Mouse (Mus musculus) ES-E14 (cell line): ENCODE data around the gene Prpf19. TPM values are rescaled to one million over a fixed set of nuclear protein-coding genes. Genes with fewer than 3 reads are reported as not detected.

Experiments
- DNase-seq: peaks from one replicate; pipeline ENCODE4 v3.0.0-alpha.2; 2013; ENCODE audit warnings: low read depth, low spot score
- H3K27ac ChIP-seq: 2 replicates; pipeline ENCODE4 v1.5.1; 2012; ENCODE audit warnings: low read depth, mild to moderate bottlenecking, low read length, moderate library complexity, mixed read lengths; ENCODE audit not compliant: poor library complexity, insufficient read depth, severe bottlenecking
- H3K36me3 ChIP-seq: 2 replicates; pipeline ENCODE4 v1.6.1; 2012; ENCODE audit warnings: mild to moderate bottlenecking, low read length, moderate library complexity, mixed read lengths; ENCODE audit not compliant: control insufficient read depth, poor library complexity, insufficient read depth, severe bottlenecking
- H3K4me1 ChIP-seq, 2 experiments: fragments of 150-350 bp in 1 of 2; sonication (generic) in 1 of 2; 2 replicates each; pipeline ENCODE4 v1.6.1; 2012; ENCODE audit warnings: low read length in 2 of 2, mild to moderate bottlenecking in 1 of 2, mixed read lengths in 1 of 2; ENCODE audit not compliant: control insufficient read depth in 2 of 2, insufficient read depth in 2 of 2, poor library complexity in 1 of 2
- H3K4me3 ChIP-seq, 2 experiments: fragments of 150-350 bp in 1 of 2; sonication (generic) in 1 of 2; 2 replicates each; pipeline ENCODE4 v1.5.1; 2012; ENCODE audit warnings: low read length in 2 of 2, low read depth in 1 of 2, mild to moderate bottlenecking in 1 of 2, mixed read lengths in 1 of 2; ENCODE audit not compliant: insufficient read depth in 1 of 2, poor library complexity in 1 of 2, severe bottlenecking in 1 of 2
- H3K9ac ChIP-seq: 2 replicates; pipeline ENCODE4 v1.6.1; 2012; ENCODE audit warnings: low read depth, mild to moderate bottlenecking, low read length, mixed read lengths; ENCODE audit not compliant: poor library complexity, insufficient read depth, severe bottlenecking
- H3K9me3 ChIP-seq: fragments of 150-350 bp; sonication (generic); 2 replicates; pipeline ENCODE4 v1.6.1; 2012; ENCODE audit warnings: low read depth, mild to moderate bottlenecking, low read length; ENCODE audit not compliant: control insufficient read depth, insufficient read depth
- CHD2 ChIP-seq: IDR thresholded peaks from 2 replicates; pipeline ENCODE4 v1.6.1; 2014; ENCODE audit warnings: mild to moderate bottlenecking, low read depth, low read length, inconsistent platforms
- HCFC1 ChIP-seq: IDR thresholded peaks from 2 replicates; pipeline ENCODE4 v1.6.1; 2012; ENCODE audit warnings: low read length, inconsistent platforms, borderline replicate concordance; ENCODE audit not compliant: insufficient read depth
- MAFK ChIP-seq: IDR thresholded peaks from 2 replicates; pipeline ENCODE4 v1.6.1; 2014; ENCODE audit warnings: mild to moderate bottlenecking, low read depth, low read length, inconsistent platforms; ENCODE audit not compliant: insufficient read depth
- ZC3H11A ChIP-seq: IDR thresholded peaks from 2 replicates; pipeline ENCODE4 v1.6.1; 2012; ENCODE audit warnings: low read depth, mild to moderate bottlenecking, inconsistent platforms, low read length, borderline replicate concordance
- ZNF384 ChIP-seq: IDR thresholded peaks from 2 replicates; pipeline ENCODE4 v1.6.1; 2012; ENCODE audit warnings: low read depth, low read length, inconsistent platforms
- in situ Hi-C, 2 experiments: fragments of 600-800 bp; cut with MboI; formaldehyde crosslinking; loops; one replicate each; pipeline ENCODE4 v1.15.1; 2025; ENCODE audit warnings: low sequenced_read_pairs in 2 of 2, inconsistent platforms in 1 of 2; ENCODE audit not compliant: unreplicated experiment in 2 of 2
- total RNA-seq: library from RNA; depleted of rRNA; stranded (reverse); fragments of 300-350 nt; gene quantifications from 2 replicates; pipeline ENCODE4 v1.2.3, GENCODE M21; 2012

The Prpf19 gene
- total RNA-seq, 1 experiment: 146 TPM

DNA sequence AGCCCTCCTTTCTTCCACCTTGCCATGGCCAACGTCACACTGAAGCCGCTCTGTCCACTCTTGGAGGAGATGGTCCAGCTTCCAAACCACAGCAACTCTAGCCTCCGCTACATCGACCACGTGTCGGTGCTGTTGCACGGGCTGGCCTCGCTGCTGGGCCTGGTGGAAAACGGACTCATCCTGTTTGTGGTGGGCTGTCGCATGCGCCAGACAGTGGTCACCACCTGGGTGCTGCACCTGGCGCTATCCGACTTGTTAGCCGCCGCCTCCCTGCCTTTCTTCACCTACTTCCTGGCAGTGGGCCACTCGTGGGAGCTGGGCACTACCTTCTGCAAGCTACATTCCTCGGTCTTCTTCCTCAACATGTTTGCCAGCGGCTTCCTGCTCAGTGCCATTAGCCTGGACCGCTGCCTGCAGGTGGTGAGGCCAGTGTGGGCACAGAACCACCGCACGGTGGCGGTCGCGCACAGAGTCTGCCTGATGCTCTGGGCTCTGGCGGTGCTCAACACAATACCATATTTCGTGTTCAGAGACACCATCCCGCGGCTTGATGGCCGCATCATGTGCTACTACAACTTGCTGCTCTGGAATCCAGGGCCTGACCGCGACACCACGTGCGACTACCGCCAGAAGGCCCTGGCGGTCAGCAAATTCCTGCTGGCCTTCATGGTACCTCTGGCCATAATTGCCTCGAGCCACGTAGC lies 45.2 kb downstream of the Prpf19 start:
- DNase-seq: peak; percentile 62
- in situ Hi-C loops: no loop called here
- peak overlapping the region; percentile 48 to 59 for H3K4me3 ChIP-seq
- no peak for TF ChIP-seq ZC3H11A
- TF ChIP-seq MAFK: no peak
- no peak for TF ChIP-seq ZNF384
- TF ChIP-seq HCFC1: no peak
- TF ChIP-seq CHD2: no peak
- H3K9me3 ChIP-seq: no peaks in the 10 kb centered on the region
- peak overlapping the region; percentile 67 for H3K9ac ChIP-seq
- peaks cover 2 to 10% of the 10 kb centered on the region in 2 experiments; a peak in 2 of 4 replicates for H3K4me1 ChIP-seq
- peak overlapping the region; percentile 3; the same call in 1 of the 2 replicates for H3K27ac ChIP-seq
- H3K36me3 ChIP-seq: peaks cover 35% of the 10 kb centered on the region

DNA sequence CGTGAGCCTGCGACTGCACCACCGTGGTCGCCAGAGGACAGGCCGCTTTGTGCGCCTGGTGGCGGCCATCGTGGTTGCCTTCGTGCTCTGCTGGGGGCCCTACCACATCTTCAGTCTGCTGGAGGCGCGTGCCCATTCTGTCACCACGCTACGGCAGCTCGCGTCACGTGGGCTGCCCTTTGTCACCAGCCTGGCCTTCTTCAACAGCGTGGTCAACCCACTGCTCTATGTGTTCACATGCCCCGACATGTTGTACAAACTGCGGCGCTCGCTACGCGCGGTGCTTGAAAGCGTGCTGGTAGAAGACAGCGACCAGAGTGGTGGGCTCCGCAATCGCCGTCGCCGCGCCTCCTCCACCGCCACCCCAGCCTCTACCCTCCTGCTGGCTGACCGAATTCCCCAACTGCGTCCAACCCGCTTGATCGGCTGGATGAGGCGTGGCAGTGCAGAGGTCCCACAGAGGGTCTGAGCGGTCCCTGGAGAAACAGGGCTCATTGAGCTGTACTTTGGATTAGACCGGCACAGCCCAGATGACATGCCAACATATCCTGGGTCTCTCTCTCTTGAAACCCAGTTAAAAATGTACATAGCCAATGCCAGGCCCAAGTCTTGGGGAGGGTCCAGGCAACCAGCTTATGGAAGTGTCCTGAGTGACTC lies 45.9 kb downstream of the Prpf19 start:
- H3K27ac ChIP-seq: peak overlapping the region; percentile 3; the same call in 1 of the 2 replicates
- no peaks in the 10 kb centered on the region for H3K9me3 ChIP-seq
- peaks cover 2 to 10% of the 10 kb centered on the region in 2 experiments; a peak in 2 of 4 replicates for H3K4me1 ChIP-seq
- no peak for TF ChIP-seq MAFK
- 0 out of 2 replicates have a peak, but pooled peaks have one; percentile 30 for TF ChIP-seq CHD2
- no peak for DNase-seq
- in situ Hi-C loops: no loop called here
- peak overlapping the region; percentile 47 to 59 for H3K4me3 ChIP-seq
- H3K36me3 ChIP-seq: peaks cover 35% of the 10 kb centered on the region
- peak overlapping the region; percentile 67 for H3K9ac ChIP-seq

DNA sequence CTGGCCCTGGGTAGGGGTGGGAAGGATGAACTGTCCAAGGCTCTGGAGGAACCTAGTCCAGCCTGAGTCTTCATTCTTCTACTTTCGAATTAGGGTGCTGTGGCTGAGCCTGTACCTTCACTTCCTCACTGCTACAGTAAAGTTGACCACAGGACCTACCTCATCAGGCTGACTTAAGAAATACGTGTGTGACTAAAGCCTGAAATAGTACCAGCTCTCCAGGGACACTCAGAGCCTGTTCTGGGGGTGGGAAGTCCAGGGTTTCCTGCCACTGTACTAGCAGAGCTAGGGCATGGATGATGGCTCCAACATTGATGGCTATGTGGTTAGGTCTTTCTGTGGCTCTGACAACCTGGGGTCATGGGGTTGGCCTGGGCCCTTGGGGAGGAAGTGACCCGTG lies 48.9 kb downstream of the Prpf19 start:
- peaks cover 9 to 22% of the 10 kb centered on the region in 2 experiments; a peak in 3 of 4 replicates for H3K4me1 ChIP-seq
- no peak overlapping the region for H3K27ac ChIP-seq
- in situ Hi-C loops: no loop called here
- no peak overlapping the region for H3K4me3 ChIP-seq
- H3K36me3 ChIP-seq: peaks cover 44% of the 10 kb centered on the region
- DNase-seq: no peak
- no peaks in the 10 kb centered on the region for H3K9me3 ChIP-seq
- no peak overlapping the region for H3K9ac ChIP-seq
- TF ChIP-seq CHD2 (no peak), HCFC1 (no peak), MAFK (no peak), ZNF384 (no peak), ZC3H11A (no peak)

DNA sequence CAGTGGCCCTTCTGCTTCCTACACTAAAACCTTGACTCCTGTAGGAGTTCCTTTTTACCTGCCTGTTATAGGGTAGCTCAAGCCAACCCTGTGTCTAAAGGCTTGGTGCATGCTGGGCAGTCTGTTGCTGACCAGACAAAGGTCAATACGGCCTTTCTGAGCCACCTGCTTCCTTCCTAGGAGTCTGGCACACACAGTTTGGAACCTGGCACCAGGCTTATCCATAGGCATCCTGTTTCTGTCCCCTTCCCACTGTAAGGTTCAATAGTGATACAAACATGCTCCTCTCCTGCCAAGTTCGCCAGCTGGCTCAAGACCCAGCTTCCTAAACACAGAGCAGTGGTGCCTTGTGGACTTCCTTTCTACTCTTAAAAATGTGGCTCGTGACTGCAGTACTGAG lies 51.5 kb downstream of the Prpf19 start:
- no peak overlapping the region; the same call in 1 of the 2 replicates for H3K27ac ChIP-seq
- peaks cover 44% of the 10 kb centered on the region for H3K36me3 ChIP-seq
- in situ Hi-C loops: no loop called here
- TF ChIP-seq ZC3H11A: no peak
- TF ChIP-seq HCFC1: no peak
- no peak for TF ChIP-seq ZNF384
- TF ChIP-seq MAFK: no peak
- no peak for TF ChIP-seq CHD2
- H3K9ac ChIP-seq: 0 out of 2 replicates have a peak overlapping the region, but pooled peaks have one; percentile 24
- H3K4me1 ChIP-seq: peaks cover 7 to 14% of the 10 kb centered on the region in 2 experiments; a peak in 3 of 4 replicates
- no peak for DNase-seq
- H3K4me3 ChIP-seq: peak overlapping the region in 1 of 2 experiments; percentile 20; a peak in 1 of 4 replicates
- H3K9me3 ChIP-seq: no peaks in the 10 kb centered on the region
